Mouse (Mus musculus): ENCODE results near the gene Piezo1.

DNA sequence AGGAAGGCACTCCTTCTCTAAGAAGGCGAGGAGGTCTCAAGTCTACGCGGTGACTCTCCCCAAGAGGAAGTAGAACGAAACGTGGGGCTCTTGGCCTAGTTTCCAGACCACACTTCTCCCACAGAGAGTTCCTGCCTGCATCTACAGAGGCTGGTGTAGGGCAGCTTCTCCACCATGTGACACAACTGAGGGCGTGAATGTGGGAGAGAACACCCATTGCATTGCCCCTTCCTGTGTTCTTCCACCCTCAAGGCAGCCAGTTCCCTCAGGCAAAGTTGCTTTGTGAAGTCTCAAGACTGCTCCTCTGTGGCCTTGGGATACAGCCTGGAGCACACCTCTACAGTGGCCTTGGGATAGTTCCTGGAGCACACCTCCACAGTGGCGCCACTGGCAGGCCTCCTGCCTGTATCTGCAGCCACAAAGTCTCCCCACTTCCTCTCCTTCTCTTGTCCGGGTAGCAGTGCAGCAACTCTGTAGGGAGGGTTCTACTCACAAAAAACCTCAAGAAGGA is 77.2 kb downstream of the Piezo1 start:
- no peak for TF ChIP-seq CTCF (IDR thresholded peaks at IDR 0.05; ENCODE audit: low read depth)
- no peak for TF ChIP-seq EP300 (IDR thresholded peaks at IDR 0.05; ENCODE audit: low read depth)

All from liver, postnatal 0 days (tissue).